Mouse (Mus musculus): ENCODE measurements around the gene Ptprr.

The Ptprr gene

DNA sequence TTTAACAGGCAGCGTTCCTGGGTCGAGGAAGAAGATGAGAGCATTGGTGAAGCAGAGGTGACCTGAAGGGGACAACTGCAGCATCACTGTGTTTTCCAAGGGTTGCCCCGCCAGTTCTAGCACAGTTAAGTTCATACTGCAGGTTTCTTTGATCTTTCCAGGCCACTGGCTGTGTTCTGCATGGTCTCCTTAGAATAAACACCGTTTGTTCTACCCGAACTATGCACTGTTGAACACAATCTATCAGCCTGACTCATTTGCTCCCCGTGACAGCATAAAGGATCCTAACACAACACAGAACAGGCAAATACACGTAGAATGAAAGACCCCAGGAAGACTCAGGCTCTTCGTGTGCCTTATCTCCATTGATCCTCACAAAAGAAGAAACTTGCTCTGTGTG lies 176.4 kb downstream of the Ptprr start:
- no peak for DNase-seq (ENCODE audit: low spot score in 2 of 2)

DNA sequence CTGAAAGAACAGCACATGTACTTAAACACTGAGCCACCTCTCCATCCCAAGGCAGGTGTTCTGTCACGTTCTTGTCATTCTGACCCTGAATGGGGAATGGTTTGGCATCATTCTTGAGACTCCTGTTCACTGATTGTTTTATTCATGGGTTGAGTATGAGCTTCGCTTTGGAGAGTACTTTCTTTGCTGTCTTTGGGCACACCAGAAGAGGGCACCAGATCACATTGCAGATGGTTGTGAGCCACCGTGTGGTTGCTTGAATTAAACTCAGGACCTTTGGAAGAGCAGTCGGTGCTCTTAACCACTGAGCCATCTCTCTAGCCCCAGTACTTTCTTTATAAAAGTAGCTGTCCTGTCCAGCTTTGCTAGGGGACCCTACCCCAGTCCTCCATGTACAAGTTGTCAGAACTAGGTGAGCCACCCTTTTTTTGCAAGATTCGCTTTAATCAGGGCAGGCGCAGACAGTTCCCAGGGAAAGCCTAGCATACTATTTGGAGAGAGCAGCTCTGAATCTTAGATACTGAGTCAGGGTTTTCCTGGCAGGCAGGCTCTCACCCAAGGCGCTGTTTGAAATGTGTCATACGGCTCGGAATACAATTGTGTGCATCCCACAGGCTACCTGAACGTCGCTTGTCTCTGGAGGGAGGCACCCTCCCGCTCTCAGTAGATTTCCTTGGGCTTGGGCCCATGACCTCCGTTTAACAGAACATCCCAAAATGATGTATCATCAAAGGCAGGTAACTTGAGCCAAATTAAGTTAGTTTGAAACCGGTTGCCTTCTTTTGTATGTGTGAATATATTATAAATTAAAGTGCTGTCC lies 178.8 kb downstream of the Ptprr start:
- no peak for DNase-seq (ENCODE audit: low spot score in 2 of 2)

GRCm38 (mm10) chr10:116197416-116197939 lies 179.5 kb downstream of the Ptprr start:
- DNase-seq (ENCODE audit: low spot score in 2 of 2) = no peak

DNA sequence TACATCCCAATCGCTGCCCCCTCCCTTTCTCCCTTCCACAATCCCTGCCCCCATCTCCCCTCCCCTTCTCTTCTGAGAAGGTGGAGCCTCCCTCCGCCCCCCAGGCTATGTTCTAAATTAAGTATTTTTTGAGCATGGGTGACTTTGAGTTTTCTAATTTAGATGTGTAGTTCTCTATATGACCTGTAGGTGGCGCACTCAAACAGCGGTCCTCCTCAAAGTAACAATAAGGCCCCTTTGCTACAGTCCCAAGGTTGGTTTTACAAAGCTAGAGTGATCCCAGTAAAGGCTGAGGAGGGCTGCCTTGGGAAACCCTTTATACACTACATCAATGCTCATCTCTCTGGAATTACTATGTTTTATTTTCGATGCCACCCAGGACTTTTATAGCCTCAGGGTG lies 181.0 kb downstream of the Ptprr start:
- no peak for DNase-seq (ENCODE audit: low spot score in 2 of 2)

DNA sequence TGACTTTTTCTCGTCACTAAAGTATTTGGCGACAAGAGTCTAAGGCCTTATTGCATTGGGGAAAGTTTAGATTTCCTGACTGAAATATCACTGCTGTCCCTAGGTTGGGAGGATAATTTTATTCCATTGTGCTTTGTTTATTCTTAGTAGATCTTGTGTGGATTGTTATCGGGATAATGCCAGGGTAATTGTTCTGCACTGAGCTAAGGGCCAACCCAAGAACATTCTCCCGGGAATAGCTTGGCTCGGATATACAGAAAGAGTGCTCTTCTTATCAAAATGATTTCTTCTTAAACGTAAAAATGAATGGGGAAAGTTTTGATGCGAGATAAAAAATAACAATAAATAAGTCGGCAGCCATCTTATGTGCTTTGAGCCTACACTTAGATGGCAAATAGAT lies 183.5 kb downstream of the Ptprr start:
- no peak for DNase-seq (ENCODE audit: low spot score in 2 of 2)

DNA sequence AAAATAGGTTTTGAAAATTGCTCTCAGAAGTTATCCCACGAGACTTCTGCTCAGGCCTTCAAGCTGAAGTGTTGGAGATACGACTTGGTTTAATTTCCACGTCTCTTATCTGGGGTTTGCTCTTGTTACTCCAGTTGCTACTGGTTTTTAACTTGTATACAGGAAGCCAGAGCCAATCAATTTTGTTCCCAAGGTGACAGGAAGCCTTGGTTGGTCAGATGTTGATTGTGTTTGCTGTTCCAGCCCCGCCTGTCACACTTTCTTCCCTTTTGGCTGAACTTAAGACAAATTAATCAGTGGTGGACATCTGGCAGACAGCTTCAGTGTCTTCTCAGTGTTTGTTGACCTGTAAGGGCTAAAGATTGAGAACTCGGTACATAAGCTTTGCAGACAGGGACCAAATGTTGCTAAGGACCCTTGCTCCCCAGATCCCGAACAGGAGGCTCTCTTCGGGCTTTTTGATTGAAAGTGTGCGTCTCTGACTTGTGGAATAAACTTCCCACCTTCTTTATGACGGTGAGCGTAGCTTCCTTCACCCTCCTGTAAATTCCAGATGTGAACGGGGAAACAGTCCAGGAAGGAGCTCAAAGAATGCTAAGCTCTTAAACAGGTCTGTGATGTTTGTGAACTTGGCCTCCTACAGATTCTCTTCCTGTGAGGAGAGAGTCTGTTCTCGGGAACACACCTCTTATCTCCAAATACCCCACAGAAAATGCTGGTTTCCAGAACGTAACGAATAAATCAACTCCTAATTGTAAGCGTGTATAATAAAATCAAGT lies 187.8 kb downstream of the Ptprr start:
- no peak for DNase-seq (ENCODE audit: low spot score in 2 of 2)

- DNase-seq (ENCODE audit: low spot score in 2 of 2) = no peak
Observed at GRCm38 (mm10) chr10:116206449-116206848, 188.4 kb downstream of the Ptprr start.

- no peak for DNase-seq (ENCODE audit: low spot score in 2 of 2)
Observed at GRCm38 (mm10) chr10:116207987-116208726, 190.1 kb downstream of the Ptprr start.

DNA sequence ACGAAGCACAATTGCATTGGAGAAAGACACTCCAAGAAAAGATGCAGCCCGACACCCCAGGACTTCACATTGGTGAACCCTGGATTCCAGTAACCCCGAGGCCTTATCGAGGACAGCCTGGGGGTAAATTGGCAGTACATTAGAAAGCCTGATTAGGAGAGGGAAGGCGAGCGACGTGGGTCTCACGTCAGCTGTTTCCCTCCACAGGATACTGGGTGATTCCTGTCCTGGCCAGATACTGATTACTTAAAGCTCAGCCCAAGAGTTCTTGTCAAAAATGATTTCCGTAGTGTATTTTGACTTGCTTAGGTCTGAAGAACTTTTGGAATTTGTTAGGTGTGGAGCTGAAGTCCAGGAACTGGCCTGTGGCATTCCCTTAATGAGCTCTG lies 190.7 kb downstream of the Ptprr start:
- DNase-seq (ENCODE audit: low spot score in 2 of 2) = no peak

- DNase-seq (ENCODE audit: low spot score in 2 of 2) = no peak
Observed at GRCm38 (mm10) chr10:116212127-116212526, 194.1 kb downstream of the Ptprr start.

GRCm38 (mm10) chr10:116220336-116221118 lies 202.5 kb downstream of the Ptprr start:
- no peak for DNase-seq (ENCODE audit: low spot score in 2 of 2)

DNA sequence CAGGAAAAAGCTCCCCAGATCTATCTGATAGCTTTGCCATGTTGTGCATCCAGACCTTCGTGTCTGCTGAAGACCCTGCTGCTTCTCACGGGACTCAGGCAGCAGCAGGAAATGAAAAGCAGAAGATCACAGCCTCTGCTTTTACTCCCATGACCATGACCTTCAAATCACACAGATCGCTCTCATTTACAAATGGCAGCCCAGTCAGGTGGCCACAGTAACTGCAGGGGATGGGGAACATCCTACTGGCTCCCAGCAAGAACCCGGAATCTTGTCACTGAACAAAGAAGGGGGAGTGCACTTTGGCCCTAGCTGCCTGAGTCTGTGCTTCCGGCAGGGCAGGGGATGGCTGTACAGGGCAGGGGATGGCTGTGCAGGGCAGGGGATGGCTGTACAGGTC lies 217.3 kb downstream of the Ptprr start:
- DNase-seq (ENCODE audit: low spot score in 2 of 2) = no peak

- no peak for DNase-seq (ENCODE audit: low spot score in 2 of 2)
Observed at GRCm38 (mm10) chr10:116242200-116242599, 224.2 kb downstream of the Ptprr start.

DNA sequence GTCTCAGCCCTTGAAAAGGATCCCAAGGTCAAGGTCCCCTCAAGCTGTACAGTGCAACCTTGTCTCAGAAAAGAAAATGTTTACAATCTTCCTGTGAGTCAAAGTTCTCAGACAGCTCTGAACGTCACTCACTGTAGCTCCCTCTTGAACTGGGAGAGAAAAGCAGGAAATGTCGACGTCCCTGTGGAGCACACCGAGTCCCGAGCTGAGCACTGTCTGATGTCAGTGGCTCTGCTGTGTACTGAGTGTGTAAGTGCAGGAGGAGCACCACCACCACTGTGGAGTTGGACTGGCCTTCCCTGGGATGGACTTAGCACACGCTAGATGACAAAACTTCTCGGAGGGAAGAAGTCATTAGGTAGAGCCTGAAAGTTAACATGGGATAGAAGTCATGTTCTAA lies 225.4 kb downstream of the Ptprr start:
- DNase-seq (ENCODE audit: low spot score in 2 of 2) = no peak

DNA sequence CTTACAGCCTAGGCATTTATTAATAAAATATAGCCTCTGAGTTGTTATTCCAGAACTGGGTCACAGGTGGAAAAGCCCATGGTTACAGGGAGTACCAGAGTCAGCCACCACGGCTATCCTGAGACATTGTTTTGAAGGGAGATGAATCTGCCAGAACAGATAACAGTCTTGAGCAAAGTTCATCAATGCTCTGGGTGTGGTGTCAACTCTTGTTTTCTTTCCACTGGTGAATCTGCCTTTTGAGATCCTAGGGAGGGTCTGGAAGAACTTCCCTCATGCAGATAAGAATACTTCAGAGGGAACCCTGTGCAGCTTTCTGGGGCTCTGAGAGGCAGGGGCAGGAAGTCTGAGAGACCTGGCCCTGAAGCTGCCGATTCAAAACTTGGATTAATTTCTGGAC lies 227.6 kb downstream of the Ptprr start:
- DNase-seq (ENCODE audit: low spot score in 2 of 2) = no peak

GRCm38 (mm10) chr10:116252668-116253067 lies 234.7 kb downstream of the Ptprr start:
- DNase-seq (ENCODE audit: low spot score in 2 of 2) = no peak

DNA sequence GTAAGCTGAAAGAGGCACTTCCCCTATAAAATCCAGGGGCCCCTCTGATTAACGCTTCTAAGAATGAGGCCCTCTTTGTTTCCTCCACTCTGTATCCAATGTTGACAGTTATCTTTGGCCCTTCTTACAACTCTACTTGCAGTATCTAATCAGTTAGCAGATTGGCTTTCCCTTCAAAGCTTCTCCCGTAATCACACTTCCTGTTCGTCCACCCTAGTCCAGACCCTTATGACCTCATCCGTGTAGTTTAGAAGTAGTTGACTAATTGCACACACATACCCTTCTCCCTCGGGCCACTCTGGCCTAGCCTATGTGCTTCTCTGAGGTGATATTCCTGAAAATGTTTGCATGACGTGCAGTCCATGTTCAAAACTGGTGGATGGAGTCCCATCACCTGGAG lies 236.0 kb downstream of the Ptprr start:
- no peak for DNase-seq (ENCODE audit: low spot score in 2 of 2)

DNA sequence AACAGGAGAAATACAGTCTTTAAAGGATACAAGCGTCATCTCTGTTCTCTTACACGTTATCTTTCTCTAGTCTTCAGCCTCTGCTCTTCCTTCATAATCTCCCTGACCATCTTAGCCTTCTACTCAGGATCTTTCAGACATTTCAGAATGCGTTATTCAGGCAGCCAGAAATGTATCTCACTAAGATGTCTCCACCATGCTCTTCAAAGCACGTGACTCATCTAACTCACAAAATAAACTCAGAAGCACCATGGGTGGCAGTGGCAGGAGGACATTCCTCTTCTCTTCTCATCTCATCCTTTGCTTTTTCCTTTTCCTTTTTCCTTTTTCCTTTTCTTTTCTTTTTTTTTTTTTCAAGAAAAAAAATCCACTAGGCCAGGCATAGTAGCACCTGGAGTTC lies 241.3 kb downstream of the Ptprr start:
- DNase-seq (ENCODE audit: low spot score in 2 of 2) = no peak

DNA sequence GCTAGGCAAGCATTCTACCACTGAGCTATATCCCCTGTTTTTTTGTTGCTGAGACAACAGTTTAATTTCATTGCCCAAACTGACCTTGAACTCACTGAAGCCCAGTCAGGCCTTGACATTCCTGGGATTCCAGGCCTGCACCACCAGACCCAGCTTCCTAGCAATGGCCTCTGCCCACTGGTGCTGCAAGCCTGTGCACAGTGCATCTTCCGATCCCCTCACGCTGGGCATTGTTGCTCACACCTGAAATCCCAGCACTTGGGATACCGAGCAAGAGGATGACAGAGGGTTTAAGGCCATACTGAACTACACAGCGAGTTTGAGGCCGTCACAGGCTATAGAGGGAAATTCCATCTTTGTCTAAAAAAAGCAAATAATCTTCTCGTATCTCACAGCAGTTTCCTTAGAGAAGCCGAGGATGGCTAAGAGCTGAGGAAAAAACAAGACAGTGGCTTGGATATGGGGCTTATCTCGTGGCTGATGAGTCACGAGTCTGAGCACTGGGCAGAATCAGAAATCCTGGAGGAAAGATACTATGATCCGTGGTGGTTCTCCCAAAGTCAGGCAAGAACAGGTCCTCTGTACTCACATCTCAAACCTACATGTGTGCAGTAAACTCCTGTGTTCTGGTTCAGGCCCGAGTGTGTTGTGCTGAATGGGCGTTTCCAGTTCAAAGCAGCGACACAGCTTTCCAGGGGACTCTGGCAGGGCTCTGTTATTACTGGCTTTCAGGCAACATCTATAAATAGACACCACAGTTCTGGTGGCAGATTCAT lies 242.8 kb downstream of the Ptprr start:
- no peak for DNase-seq (ENCODE audit: low spot score in 2 of 2)

- DNase-seq (ENCODE audit: low spot score in 2 of 2) = no peak
Observed at GRCm38 (mm10) chr10:116261559-116261958, 243.5 kb downstream of the Ptprr start.

GRCm38 (mm10) chr10:116264521-116264920 lies 246.5 kb downstream of the Ptprr start:
- no peak for DNase-seq (ENCODE audit: low spot score in 2 of 2)
